Mouse (Mus musculus) lung, postnatal 25 days (tissue): ENCODE data around the gene Spon1.
A peak's percentile ranks its signal among the peaks of the same experiment; 100 is the strongest.

Experiments used
- DNase-seq: peaks from one replicate; pipeline ENCODE4 v3.0.0; 2022; ENCODE audit warnings: low spot score

Gene Spon1

GRCm38 (mm10) chr7:113903939-113904338 lies 138.1 kb downstream of the Spon1 start:
- no peak for DNase-seq

GRCm38 (mm10) chr7:113904348-113904895 lies 138.6 kb downstream of the Spon1 start:
- no peak for DNase-seq

DNA sequence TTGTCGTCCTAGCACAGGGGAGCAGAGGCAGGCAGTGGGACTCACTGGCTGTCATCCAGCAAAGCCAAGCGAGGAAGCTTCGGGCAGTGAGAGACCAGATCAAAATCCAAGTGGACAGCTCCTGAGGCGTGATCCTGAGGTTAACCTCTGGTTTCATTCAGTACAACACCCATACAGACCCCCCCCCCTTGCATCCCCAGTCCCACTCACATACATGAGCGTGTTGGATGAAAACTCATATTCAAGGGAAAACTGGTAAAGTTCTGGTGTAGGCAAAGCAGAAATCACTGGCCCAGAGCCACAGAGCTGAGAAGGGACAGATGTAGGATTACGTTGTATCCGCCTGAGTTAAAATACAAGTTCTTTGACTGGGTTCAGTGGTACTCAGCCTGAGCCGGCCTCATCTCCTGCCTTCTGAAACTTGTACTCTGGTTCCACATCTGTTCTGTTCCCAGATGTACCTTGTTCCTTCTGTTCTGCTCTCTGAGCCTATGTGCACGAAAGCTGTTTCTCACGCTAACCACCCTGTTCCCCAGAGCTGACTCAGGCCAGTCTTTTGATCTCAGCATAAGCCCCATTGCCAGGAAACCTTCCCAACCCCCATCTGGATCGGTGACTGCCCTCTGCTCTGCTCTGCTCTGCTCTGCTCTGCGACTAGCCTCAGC lies 143.5 kb downstream of the Spon1 start:
- DNase-seq, result no peak

DNA sequence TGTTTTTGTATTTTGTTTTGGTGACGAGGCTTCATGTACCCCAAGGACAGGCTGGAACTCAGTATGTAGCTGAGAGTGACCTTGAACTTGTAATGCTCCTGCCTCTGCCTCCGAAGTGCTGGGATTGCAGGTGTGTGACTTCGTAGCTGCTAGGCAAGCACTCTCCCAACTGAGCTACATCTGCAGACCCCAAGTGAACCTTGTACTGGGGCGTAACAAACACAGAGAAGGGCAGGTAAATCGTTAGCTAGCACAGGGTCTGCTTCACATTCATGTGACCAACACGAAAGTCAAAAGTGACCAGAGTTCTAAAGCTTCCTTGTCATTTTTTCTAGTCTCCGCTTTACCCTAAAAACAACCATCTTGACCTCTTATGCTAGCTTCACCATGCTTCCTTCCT lies 145.1 kb downstream of the Spon1 start:
- DNase-seq, result no peak

DNA sequence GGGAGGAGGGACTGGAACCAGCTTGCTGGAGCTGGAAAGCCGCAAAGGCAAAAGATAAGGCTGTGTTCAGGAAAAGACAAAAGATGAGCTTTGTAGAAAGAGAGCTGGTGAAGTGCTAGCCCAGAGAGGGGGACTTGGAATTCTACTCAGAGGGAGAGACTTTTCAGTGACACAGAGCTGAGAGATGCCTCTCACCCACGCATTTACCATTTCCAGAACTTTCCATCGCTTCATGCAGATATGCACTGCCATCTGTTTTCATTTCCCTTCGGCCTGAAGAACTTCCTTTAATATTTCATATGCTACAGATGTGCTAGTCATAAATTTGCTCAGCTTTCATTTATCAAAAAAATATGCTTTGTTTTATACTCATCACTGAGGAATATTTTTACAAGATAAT lies 150.1 kb downstream of the Spon1 start:
- no peak for DNase-seq

GRCm38 (mm10) chr7:113918916-113919315 lies 153.1 kb downstream of the Spon1 start:
- no peak for DNase-seq

DNA sequence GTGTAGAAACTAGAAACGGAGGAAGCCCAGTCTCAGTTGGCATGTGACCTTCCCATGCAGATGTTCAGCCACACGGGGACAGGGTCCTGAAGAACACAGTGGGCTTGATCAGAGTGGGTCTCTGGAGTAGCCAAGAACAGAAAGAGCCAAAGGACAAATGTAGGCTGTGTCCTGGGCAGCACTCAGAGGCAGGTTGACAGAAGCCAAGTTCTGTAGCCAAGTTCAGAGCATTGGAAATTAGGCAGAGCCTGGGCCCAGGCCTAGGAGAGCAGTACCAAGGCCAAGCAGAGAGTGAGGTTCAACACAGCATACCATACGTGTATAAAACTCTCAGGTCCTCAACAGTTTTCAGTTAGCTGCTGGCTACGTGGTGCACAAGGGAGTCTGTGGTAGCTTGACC lies 153.7 kb downstream of the Spon1 start:
- DNase-seq, result no peak

DNA sequence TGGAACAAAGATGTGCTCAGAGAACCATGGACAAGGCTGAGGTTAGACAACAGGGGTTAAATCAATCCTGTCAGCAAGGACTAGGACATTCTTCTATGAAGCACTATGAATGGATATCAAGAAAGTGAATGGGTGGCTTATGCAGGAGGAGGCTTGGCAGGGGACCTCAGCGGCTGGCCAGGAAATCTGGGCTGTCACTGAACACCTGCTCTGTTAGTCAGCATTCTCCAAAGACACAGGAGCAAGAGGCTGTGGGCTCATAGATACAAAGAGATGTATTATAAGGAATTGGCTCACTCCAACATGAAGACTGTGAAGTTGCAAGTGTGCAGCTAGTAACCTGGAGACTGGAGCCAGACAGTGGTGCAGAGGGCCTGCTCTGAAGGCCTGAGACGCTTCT lies 154.3 kb downstream of the Spon1 start:
- no peak for DNase-seq

DNA sequence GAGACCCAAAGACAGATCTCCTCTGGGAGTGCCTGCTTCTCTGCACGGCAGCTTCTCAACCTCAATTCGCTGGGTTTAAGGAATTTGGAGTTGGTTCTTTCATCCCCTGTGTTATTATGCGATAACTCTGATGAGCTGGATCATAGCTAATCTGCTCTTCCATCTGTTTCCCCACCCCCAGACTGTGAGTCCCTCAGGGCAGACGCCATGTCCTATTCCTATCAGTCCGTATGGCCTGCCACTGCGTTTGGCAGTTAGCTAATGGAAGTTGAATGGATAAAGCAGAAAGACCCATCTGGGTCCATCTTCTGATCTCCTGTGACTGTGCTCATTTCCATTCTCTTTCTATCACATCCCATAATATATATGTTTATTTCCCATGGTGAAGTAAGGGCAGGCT lies 158.8 kb downstream of the Spon1 start:
- no peak for DNase-seq

GRCm38 (mm10) chr7:113950888-113951287 lies 185.1 kb downstream of the Spon1 start:
- DNase-seq, result peak; percentile 16

DNA sequence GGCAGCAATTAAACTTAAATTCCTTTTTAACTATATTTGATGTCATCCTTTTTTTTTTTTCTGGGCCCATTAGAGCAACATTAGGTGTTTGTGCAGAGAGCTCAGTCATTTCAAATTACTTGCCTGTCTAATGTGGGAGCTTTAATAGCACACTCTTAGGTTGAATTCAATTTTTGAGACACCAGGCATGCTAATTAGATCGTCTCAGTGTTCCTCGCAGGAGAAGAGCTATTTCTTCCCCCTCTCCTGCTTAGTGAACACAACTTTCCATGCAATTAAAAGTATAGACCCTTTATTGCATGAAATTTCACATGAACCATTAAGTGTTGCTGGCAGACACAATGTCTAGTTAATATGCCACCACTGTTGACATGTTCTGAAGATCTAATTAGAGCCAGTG lies 189.6 kb downstream of the Spon1 start:
- no peak for DNase-seq

- peak; percentile 58 for DNase-seq
Observed at GRCm38 (mm10) chr7:113960841-113961499, 195.2 kb downstream of the Spon1 start.

- peak; percentile 7 for DNase-seq
Observed at GRCm38 (mm10) chr7:113961500-113961895, 195.7 kb downstream of the Spon1 start.

DNA sequence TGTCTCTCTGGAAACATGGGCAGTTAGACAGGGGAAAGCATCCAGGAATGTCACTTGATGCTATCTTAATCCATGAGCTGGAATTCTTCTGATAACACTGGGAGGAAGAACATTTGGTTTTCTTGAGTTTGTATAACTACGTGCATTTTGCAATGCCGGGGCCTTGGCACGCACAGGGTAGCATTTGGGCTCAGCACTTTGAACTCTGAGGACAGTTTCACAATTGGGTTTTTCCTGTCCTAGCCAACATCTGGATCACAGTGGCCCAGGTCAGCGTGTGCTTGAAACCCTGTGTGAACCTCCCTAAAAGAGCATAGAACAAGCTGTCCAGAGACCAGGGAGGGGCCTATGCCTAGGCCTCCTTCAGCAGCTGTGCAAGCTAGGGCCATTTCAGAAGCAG lies 196.3 kb downstream of the Spon1 start:
- peak; percentile 70 for DNase-seq

GRCm38 (mm10) chr7:113963766-113964165 lies 198.0 kb downstream of the Spon1 start:
- DNase-seq, result peak; percentile 42

DNA sequence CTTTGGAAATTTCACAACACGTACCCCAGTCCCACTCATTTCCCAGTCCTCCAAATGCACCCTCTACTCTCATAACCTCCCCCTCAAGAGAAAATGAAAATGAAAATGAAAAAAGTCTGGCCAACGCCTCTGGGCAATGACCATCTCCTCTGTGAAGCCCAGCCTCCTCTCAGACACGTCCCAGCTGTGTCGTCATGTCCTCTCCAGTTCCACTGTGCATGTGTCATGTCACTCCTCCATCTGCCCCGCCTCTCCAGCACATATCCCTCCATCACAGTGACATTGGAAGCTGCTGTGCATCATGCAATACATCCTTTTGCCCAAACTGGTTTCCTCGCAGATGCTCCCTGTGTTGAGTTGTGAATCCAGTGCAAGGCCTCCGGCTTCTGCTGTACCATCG lies 199.8 kb downstream of the Spon1 start:
- DNase-seq, result peak; percentile 23

GRCm38 (mm10) chr7:113969182-113969581 lies 203.4 kb downstream of the Spon1 start:
- DNase-seq, result no peak

- DNase-seq, result no peak
Observed at GRCm38 (mm10) chr7:113972536-113972935, 206.7 kb downstream of the Spon1 start.

DNA sequence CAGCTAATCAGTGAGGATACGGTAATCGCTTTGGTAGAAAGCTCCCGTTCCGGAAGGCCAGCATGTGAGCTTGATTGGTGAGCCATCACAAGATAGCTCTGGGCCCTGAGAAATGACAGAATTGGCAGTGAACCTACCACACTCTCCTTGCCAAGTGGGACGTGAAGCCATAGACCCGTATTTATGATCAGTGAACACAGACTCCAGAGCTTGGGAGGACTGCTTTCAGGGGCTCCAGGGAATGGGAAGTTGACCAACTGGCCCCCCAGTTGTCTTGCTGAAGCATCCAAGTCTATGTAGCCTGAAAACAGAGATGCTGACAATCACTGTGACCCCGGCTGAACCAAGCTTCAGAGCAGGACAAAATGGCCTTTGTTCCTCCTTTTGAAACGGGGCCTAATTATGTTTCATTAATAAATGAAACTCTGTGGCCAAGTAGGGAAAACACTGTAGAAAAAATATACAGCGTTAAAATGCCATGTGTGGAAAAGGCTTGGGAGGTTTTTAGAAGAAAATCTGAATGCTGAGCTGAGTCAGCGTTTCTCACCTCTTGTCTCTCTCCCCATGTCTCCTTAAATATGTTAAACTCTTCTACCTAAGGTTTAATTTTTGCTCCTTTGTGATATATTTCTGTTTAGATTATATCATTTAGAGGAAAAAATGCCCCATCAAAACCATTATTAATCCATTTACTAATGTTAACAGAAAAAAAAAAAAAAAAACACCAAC lies 220.8 kb downstream of the Spon1 start:
- no peak for DNase-seq

DNA sequence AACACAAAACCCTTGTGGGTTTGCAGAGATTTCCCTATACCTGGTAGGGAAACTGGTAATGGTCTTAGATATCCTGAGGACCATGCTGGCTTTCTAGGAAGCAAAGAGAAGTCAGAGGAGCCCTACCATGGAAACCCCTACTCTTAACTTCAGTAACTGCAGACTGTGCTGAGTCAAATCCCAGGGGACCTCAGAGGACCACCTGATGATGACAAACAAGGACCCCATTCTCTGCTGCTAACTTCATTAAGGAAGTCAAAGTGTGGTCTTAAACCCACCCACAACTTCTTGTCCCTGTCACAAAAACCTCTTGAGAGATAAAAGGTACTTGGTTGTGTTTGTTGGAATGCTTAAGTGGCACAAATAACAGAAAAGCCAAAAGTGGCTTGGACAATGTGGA lies 222.4 kb downstream of the Spon1 start:
- no peak for DNase-seq

GRCm38 (mm10) chr7:113997675-113998354 lies 232.0 kb downstream of the Spon1 start:
- DNase-seq, result no peak

- no peak for DNase-seq
Observed at GRCm38 (mm10) chr7:114004171-114004570, 238.4 kb downstream of the Spon1 start.
